Mouse (Mus musculus): ENCODE results near the gene Lgr5. TPM values are rescaled to one million over a fixed set of nuclear protein-coding genes. Genes with fewer than 3 reads are reported as not detected.

The Lgr5 gene
- polyA plus RNA-seq, 1 experiment from 2014 or later, result 4.4 TPM

DNA sequence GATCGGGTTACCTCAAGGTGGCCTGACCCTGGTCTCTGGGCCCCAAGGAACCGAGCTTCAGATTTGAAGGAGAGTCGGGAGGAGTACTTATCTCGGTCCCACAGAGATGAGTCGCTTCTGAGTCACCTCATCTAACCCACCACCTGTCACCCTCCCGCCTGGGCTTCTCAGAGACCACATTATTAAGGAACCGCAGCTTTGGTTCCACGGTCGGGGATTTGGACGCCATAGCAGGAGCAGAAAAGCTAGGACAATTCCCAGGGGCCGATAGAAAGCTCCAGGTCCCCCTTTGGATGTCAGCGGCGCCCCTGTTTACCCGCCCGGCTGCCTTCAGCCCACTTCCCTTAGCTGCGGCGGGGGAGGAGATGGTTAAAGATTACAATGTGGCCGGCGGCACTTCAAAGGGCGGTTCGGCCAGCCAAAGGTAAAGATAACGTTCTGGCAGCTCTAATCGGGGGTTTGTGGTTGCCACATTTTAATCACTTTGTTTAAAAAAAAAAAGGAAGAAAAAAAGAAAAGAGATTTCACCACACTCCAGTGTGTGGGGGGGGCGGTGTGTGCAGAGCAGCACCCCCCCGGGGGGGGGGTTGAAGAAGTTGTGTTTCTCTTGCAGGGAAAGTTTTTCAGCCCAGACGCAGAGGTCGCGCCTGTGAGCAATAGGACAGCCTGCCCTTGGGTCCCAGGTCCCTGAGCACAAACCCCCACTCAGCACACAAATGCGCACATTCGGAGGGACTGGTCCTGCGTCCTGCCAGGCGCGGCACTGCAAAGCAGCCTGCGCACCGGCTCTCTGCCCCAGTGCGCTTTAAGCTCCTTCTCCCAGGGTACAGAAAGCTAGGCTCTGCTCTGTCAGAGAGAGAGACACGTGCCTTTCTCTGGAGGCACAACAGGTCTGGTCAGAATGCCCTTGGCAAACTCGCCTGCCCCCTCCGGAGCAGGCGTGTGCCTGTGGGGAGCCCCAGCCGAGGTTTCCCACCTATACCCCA lies 1.0 kb downstream of the Lgr5 start:
- Histone ChIP-seq H3K4me3 (replicated peaks) (peak overlapping the region; percentile 44), H3K9me3 (no peaks in the 10 kb centered on the region), H3K27me3 (replicated peaks) (peaks cover 33% of the 10 kb centered on the region), H3K36me3 (no peaks in the 10 kb centered on the region), H3K9ac (no peak overlapping the region), H3K4me1 (peaks cover 22% of the 10 kb centered on the region), H3K27ac (0 out of 2 replicates have a peak overlapping the region, but pooled peaks have one; percentile 8), H3K4me2 (peak overlapping the region; percentile 79)
- ATAC-seq (ENCODE audit: insufficient read depth, low FRiP score, low read depth), result peak; percentile 72
- WGBS, result under 1% methylated on average over 41 of the region's 41 CpGs

DNA sequence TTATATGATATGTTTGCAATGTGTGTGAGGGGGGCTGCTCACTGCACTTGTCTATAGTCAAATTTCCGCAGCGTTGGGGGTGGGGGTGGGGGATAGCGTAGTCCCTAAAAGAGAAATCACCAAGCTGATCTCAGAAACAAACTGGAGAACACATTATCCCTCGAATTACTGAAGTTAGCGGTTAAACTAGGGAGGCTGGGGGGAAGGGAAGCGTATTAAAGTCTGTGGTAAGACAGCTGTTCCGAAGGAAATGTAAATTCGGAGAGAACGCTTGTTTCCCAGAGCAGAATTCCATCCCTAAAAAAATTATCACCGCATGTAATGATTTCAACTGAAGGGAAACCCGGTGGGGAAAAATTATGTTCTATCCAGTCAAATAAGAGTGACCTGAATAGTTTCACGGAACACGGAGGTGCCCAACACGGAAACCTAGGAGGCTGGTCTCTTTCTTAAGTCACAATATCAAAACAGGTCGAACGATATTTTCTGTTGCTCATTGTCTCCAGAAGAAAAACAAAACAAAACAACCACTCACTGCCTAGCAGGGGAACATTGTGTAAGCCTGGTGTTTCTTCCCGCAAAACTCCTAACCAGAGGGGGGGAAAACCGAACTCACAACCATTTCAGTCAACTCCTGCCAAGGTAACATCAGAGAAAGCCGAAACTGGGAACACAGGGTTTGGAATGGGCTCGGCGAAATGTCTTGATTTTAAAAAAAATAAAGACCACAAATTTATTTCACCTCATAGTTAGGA lies 1.9 kb downstream of the Lgr5 start:
- Histone ChIP-seq H3K27me3 (replicated peaks) (peaks cover 33% of the 10 kb centered on the region), H3K4me3 (replicated peaks) (peak overlapping the region; percentile 44), H3K9me3 (no peaks in the 10 kb centered on the region), H3K4me1 (peaks cover 22% of the 10 kb centered on the region), H3K36me3 (no peaks in the 10 kb centered on the region), H3K27ac (no peak overlapping the region), H3K9ac (no peak overlapping the region), H3K4me2 (peak overlapping the region; percentile 79)
- ATAC-seq (ENCODE audit: insufficient read depth, low FRiP score, low read depth), result no peak
- WGBS, result 1% methylated on average over 21 of the region's 21 CpGs

DNA sequence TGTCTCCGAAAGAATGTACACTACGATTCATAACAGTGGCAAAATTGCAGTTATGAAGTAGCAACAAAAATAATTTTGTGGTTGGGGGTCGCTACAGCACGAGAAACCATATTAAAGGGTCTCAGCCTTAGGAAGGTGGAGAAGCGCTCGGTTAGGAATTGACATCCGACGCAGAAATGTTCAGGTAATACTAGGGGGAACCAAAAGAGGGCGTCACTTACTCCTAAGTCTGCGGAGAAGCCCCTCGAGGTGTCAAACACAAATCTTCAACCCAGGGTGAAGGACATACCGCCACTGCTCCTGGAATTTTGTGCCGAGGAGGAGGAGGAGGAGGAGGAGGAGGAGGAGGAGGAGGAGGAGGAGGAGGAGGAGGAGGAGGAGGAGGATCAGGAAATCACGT lies 2.9 kb downstream of the Lgr5 start:
- H3K36me3 ChIP-seq, result no peaks in the 10 kb centered on the region
- H3K4me3 ChIP-seq (replicated peaks), result no peak overlapping the region
- no peak for ATAC-seq (ENCODE audit: insufficient read depth, low FRiP score, low read depth)
- H3K27me3 ChIP-seq (replicated peaks), result peaks cover 33% of the 10 kb centered on the region
- H3K4me1 ChIP-seq, result peaks cover 22% of the 10 kb centered on the region
- no peaks in the 10 kb centered on the region for H3K9me3 ChIP-seq
- H3K27ac ChIP-seq, result no peak overlapping the region
- no peak overlapping the region for H3K9ac ChIP-seq
- WGBS, result 26% methylated on average over 14 of the region's 14 CpGs
- H3K4me2 ChIP-seq, result no peak overlapping the region

GRCm38 (mm10) chr10:115583071-115583470 lies 4.5 kb downstream of the Lgr5 start:
- H3K4me3 ChIP-seq (replicated peaks), result no peak overlapping the region
- WGBS, result 80% methylated on average over 3 of the region's 3 CpGs
- no peak for ATAC-seq (ENCODE audit: insufficient read depth, low FRiP score, low read depth)
- no peak overlapping the region for H3K4me2 ChIP-seq
- H3K27me3 ChIP-seq (replicated peaks), result peaks cover 25% of the 10 kb centered on the region
- no peak overlapping the region for H3K27ac ChIP-seq
- no peaks in the 10 kb centered on the region for H3K36me3 ChIP-seq
- H3K9me3 ChIP-seq, result no peaks in the 10 kb centered on the region
- no peak overlapping the region for H3K9ac ChIP-seq
- H3K4me1 ChIP-seq, result peaks cover 21% of the 10 kb centered on the region

DNA sequence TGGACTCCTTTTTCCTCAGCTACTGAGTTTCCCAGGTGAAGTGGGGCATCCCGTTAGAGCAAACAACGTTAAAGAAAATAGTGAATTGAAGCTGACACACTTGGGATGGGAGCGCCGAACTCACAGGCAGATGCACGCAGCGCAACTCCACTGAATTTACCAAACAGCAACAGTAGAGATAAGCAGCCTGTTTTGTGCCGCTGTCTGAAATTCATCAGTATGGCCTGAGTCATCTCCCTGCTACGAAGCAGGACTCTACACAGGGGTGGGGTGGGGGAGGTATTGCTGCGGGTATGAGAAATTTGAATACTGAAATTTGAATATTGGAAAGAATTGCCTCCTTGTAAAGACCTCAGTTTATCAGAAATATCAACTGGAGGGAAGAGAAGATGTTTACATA lies 5.6 kb downstream of the Lgr5 start:
- no peak for ATAC-seq (ENCODE audit: insufficient read depth, low FRiP score, low read depth)
- 68% methylated on average over 9 of the region's 9 CpGs for WGBS
- H3K4me2 ChIP-seq, result no peak overlapping the region

DNA sequence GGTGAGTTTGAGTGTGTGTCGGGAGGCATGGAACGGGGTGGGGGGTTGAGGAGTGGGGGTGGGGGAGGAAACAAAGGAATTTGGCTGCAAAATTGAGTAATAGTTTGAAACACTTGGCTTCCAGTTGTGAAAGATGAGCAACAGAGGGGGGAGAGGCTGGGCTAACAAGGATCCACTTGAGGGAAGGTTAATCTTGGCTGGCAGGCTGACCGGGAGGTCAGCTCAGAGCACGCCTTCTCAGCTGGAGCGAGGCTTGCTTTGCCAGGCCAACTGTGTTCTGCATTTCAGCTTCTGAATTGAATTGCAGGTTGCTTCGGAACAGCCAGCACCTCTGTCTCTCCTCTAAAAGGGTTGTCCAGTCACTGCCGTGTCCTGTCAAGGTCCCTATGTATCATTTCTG lies 8.1 kb downstream of the Lgr5 start:
- H3K4me1 ChIP-seq, result no peaks in the 10 kb centered on the region
- H3K9ac ChIP-seq, result no peak overlapping the region
- H3K27ac ChIP-seq, result no peak overlapping the region
- no peak overlapping the region for H3K4me2 ChIP-seq
- no peaks in the 10 kb centered on the region for H3K36me3 ChIP-seq
- WGBS, result 35% methylated on average over 7 of the region's 7 CpGs
- ATAC-seq (ENCODE audit: insufficient read depth, low FRiP score, low read depth), result no peak
- H3K27me3 ChIP-seq (replicated peaks), result peaks cover 8% of the 10 kb centered on the region
- no peaks in the 10 kb centered on the region for H3K9me3 ChIP-seq
- H3K4me3 ChIP-seq (replicated peaks), result no peak overlapping the region

More for the DNA sequence above, 5.6 kb downstream of the Lgr5 start:
- Histone ChIP-seq H3K4me1 (peaks cover 12% of the 10 kb centered on the region), H3K27ac (no peak overlapping the region), H3K9ac (no peak overlapping the region), H3K27me3 (replicated peaks) (peaks cover 14% of the 10 kb centered on the region), H3K36me3 (no peaks in the 10 kb centered on the region), H3K4me3 (replicated peaks) (no peak overlapping the region), H3K9me3 (no peaks in the 10 kb centered on the region)

- Histone ChIP-seq H3K9me3 (no peaks in the 10 kb centered on the region), H3K27me3 (replicated peaks) (peaks cover 4% of the 10 kb centered on the region), H3K4me3 (replicated peaks) (no peak overlapping the region), H3K9ac (no peak overlapping the region), H3K4me1 (no peaks in the 10 kb centered on the region), H3K4me2 (no peak overlapping the region), H3K27ac (no peak overlapping the region), H3K36me3 (no peaks in the 10 kb centered on the region)
- 73% methylated on average over 7 of the region's 7 CpGs for WGBS
- no peak for ATAC-seq (ENCODE audit: insufficient read depth, low FRiP score, low read depth)
These were observed 8.5 kb downstream of the Lgr5 start for GRCm38 (mm10) chr10:115579076-115579475.

- H3K27ac ChIP-seq, result no peak overlapping the region
- no peaks in the 10 kb centered on the region for H3K27me3 ChIP-seq (replicated peaks)
- 41% methylated on average over 3 of the region's 3 CpGs for WGBS
- H3K4me2 ChIP-seq, result no peak overlapping the region
- no peaks in the 10 kb centered on the region for H3K4me1 ChIP-seq
- no peaks in the 10 kb centered on the region for H3K36me3 ChIP-seq
- no peak for ATAC-seq (ENCODE audit: insufficient read depth, low FRiP score, low read depth)
- H3K9me3 ChIP-seq, result no peaks in the 10 kb centered on the region
- H3K4me3 ChIP-seq (replicated peaks), result no peak overlapping the region
- H3K9ac ChIP-seq, result no peak overlapping the region
These were observed 15.7 kb downstream of the Lgr5 start for GRCm38 (mm10) chr10:115571734-115572440.

GRCm38 (mm10) chr10:115571317-115571716 lies 16.3 kb downstream of the Lgr5 start:
- Histone ChIP-seq H3K27ac (no peak overlapping the region), H3K4me3 (replicated peaks) (no peak overlapping the region)

DNA sequence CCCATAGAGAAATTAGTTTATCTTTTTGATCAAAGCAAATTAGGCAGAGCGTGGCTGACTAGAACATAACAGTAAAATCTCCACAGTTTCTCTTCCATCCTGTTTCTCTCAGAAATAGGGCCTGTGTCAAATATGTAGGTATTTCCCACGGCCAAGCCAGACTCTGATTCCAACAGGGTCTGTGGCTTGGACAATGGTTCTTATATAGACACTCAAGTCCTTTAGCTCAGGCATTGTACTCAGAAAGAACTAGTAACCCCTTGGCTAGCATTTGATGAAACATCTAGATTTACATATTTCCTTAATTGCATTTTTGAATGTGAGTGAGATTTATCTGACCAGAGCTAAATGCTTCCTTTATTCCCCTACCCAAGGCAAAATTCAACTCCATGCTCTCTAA lies 17.0 kb downstream of the Lgr5 start:
- H3K27me3 ChIP-seq (replicated peaks), result no peaks in the 10 kb centered on the region
- no peak overlapping the region for H3K4me2 ChIP-seq
- H3K4me3 ChIP-seq (replicated peaks), result no peak overlapping the region
- H3K4me1 ChIP-seq, result no peaks in the 10 kb centered on the region
- no peak overlapping the region for H3K9ac ChIP-seq
- no peak overlapping the region for H3K27ac ChIP-seq
- no peak for ATAC-seq (ENCODE audit: insufficient read depth, low FRiP score, low read depth)
- H3K36me3 ChIP-seq, result no peaks in the 10 kb centered on the region
- H3K9me3 ChIP-seq, result no peaks in the 10 kb centered on the region
- WGBS, result 71% methylated on average over 2 of the region's 2 CpGs

More at GRCm38 (mm10) chr10:115571317-115571716, 16.3 kb downstream of the Lgr5 start:
- no peaks in the 10 kb centered on the region for H3K4me1 ChIP-seq
- no peak overlapping the region for H3K9ac ChIP-seq
- ATAC-seq (ENCODE audit: insufficient read depth, low FRiP score, low read depth), result no peak
- 78% methylated on average over 6 of the region's 6 CpGs for WGBS
- H3K4me2 ChIP-seq, result no peak overlapping the region
- no peaks in the 10 kb centered on the region for H3K9me3 ChIP-seq
- H3K36me3 ChIP-seq, result no peaks in the 10 kb centered on the region
- no peaks in the 10 kb centered on the region for H3K27me3 ChIP-seq (replicated peaks)

DNA sequence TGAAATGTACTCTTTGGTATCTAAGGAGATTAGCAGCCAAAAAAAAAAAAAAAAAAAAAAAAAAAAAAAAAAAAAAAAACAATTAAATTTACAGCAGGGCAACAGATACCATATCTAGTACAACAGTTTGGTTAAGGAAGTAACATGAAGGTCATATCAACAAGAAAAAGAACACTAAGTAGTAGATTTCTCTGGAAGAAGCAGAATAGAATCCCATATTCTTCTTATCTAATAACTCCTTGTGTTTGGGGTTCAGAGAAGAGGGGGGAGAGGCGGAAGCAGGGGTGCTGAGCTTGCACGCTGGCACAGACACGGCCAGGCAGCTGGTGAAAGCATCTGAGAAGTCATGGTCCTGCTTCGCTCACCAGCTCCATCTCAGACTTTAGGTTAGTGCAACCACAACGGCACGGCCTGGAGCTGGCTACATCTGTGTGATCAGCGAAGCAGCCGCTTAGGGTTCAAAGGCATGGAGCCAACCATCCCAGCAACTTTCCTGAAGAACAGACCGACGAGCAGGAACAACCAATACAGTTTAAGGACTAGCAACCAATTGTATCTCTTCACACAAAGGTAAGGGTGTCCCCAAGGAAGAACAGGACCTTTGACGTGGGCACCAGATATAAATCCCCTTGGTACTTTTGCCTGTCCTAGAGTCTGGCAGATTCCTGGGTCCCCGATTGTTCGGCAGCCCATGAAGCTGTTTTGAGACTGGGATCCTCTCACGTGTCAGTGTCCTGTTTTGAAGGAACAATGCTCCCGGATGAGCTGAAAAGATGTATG lies 17.7 kb downstream of the Lgr5 start, which contains the start of gene A930009A15Rik:
Gene A930009A15Rik (plus strand): TSS at position 275 of the 780 bp plus-strand sequence.
- no peak within 1 kb of the TSS for H3K4me3 ChIP-seq (replicated peaks)
- no peaks in the 10 kb centered on the region for H3K27me3 ChIP-seq (replicated peaks)
- H3K27ac ChIP-seq, result no peak within 1 kb of the TSS
- H3K9me3 ChIP-seq, result no peaks in the 10 kb centered on the region
- H3K9ac ChIP-seq, result no peak within 1 kb of the TSS
- H3K4me2 ChIP-seq, result no peak within 1 kb of the TSS
- H3K4me1 ChIP-seq, result no peaks in the 10 kb centered on the region
- no peak for ATAC-seq (ENCODE audit: insufficient read depth, low FRiP score, low read depth)
- no peaks in the 10 kb centered on the region for H3K36me3 ChIP-seq
- 88% methylated on average over 15 of the region's 15 CpGs for WGBS
